Mouse (Mus musculus) gastrocnemius, postnatal 4 days (tissue): ENCODE data around the gene Hmga1. TPM values are rescaled to one million over a fixed set of nuclear protein-coding genes. Genes with fewer than 3 reads are reported as not detected.

Experiments
- DNase-seq, 2 experiments: peaks; one replicate each; pipeline ENCODE4 v3.0.0; 2021 to 2022; ENCODE audit warnings: low spot score in 2 of 2, mixed read lengths in 2 of 2
- total RNA-seq, 2 experiments: library from RNA; stranded (reverse); gene quantifications; 2 replicates each; pipeline ENCODE4 v1.2.3; 2021

The Hmga1 gene
- total RNA-seq, 2 experiments from 2014 or later, result 48.5 to 51.3 TPM

DNA sequence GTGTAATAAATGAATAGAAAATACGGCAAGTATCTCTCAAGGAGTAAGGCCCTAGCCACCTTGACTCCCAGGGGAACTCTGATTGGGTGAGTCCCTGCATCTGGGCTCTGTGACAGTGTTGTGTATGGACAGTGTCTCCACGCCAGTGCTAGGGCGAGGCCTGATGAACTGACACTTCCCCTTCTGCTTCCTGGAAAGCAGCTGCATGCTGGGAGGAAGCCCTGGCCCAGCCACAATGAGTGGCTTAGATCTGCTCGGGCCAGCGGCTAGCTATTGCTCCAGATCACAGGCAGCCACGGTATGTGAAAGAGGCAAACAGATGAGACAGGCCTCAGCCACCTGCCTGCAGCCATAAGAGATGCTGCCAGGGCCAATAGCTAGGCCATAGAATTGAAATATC lies 29.1 kb upstream of the Hmga1 start:
- DNase-seq, result no peak

DNA sequence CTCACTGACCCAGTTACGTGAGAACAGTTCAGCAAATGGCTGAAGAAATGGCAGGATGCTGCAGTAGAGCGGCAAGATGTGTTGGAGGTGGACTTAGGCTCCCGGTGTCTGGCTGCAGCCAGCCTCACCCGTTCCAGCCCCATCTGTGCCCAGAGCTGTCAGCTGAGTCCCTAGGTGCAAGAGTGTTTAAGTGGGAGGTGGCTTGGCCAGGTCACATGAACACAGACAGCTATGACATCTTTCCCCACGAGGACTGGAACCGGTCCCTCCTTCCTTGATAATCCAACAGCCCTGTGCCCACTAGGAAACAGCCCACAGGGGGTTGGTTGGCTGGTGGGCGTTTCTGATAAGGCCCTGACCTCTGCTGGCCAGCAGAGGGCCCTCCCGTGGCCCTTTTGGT lies 28.3 kb upstream of the Hmga1 start:
- DNase-seq, result no peak

DNA sequence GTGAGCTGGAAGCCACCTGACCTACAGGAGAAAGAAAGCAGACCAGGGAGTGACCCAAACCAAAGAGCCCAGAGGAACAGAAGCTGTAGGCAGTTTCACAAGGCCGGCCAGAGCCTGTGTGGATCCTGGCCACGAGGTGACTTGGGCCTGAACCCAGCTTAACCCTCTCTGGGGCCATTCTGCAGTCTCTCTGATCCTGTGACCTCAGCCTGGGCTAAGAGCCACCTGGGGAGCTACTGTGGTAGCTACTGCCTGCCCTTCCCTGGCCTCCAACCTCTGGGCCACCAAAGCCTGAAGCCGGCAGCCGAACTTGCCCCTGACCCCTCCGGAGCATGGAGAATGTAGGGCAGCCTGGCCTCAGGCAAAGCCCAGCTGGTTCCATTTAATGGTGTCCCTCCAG lies 27.5 kb upstream of the Hmga1 start:
- DNase-seq, result no peak

DNA sequence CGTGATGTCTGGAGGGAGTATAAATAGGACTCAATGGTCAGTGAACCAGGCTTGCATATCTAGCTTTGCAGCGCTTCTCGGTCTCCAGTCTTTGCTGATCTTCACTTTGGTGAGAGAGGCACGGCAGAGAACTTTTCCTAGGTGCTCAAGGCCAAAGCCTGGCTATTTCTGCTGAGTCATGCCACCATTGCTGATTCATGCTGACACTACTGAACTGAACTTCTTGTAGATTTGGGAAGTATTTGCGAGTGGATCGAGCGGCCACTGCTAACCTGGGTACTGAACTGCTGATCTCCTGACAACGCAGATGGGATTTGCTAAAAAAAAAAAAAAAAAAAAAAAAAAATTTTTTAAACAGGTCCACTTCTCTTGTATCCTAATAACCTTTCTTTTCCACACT lies 24.2 kb upstream of the Hmga1 start:
- no peak for DNase-seq

DNA sequence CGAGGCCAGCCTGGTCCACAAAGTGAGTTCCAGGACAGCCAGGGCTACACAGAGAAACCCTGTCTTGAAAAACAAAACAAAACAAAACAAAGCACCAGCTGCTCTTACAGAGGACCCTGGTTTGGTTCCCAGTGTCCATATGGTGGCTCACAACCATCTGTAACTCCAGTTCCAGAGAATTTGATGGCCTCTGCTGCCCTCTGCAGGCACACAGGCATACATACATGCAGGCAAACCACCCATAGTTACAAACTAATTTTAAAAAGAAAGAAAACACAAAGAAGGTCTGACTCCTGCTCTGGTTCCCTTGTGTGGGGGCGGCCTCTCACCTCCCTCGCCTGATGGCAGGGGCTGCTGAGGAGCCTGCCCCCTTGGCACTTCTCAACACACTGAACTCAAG lies 22.9 kb upstream of the Hmga1 start:
- DNase-seq, result no peak

DNA sequence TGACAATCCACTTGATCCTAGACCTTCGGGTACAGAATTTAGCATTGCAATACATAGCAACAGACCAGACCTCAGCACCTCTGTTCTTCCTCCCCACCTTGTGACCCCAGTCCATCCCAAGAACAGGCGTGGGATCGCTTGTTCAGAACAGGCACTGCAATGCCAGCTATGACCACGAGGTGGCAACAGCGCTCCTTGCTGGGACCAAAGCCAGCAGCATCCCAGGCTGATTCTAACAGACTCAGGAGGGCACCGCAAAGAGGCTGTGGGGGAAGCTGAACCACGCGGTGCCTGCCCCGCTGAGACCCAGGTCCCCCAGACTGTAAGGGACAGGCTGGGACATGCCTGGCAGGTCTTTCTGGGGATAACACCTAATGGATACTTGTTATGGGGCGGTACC lies 21.6 kb upstream of the Hmga1 start:
- peak; percentile 79 to 84 for DNase-seq

DNA sequence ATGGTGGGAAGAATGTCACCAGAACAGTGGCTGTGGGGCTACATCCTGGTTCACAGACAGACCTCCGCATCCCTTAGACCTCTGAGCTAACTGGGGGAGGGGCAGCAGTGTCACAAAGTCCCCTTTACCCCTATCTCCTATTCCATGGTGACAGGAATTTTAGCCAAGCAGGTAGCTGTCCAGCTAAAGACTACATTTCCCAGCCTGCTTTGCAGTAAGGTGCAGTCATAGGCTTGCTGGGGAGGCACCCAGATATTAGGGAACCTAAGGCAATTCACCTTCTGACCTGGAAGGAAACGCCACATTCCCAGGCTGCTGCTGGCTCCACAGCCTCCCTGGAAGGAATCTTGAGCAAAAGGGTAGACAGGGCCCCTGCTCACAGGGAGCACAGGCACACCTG lies 15.0 kb upstream of the Hmga1 start:
- DNase-seq, result no peak

DNA sequence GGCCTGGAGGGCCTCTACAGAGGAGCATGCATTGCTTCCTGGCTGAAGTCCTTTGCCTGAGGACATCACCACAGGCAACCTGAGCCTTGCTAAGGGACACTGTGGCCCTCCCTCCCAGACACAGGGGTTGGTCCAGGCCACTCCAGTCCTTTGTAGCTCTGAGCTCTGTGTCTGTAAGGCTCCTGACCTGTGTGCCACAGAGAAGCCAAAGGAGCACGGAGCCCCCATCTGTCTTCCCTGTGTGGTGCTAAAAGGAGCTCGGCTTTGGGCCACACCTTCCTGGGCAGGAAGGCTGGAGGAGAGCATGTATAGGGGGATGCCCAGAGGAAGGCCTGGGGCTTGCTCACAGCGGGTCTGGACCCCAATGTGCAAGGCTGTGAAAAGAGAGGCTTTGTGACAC lies 14.3 kb upstream of the Hmga1 start:
- no peak for DNase-seq

DNA sequence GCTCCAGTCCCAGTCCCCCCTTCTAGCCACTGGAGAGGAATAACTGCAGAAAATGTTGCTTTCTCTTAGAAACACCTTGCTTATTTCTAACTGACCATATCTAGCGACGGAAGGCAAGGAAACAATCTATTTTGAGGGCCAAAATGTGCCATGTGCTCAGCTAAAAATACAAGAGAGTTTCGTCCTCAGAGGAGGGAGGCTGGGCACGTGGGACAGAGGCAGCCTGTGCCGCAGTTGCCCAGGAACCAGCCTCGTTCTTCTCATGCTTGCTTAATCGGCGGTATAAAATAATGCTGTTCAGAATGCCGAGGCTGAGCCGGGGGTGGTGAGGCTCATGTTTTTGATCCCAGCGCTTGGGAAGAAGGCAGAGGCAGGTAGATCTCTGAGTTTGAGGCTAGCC lies 11.7 kb upstream of the Hmga1 start:
- no peak for DNase-seq

DNA sequence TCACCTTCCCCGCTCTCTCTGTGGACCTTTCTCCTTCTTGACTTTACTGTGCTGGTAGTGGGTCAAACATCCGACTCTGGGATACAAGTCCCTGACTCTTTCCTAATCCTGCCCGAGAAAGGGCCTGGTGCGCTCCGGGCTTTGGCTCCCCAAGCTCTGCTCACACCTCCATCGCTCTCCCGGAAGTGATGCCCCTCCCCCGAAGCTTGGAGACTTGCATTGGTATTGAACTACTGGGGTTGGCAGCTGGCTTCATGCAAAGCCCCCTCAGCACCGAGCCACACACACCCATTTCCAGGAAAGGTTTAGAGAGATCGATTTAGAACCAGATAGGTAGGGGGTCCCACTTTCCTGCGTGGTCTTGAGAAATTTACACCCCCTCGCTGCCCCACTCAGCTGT lies 10.3 kb upstream of the Hmga1 start:
- no peak for DNase-seq

DNA sequence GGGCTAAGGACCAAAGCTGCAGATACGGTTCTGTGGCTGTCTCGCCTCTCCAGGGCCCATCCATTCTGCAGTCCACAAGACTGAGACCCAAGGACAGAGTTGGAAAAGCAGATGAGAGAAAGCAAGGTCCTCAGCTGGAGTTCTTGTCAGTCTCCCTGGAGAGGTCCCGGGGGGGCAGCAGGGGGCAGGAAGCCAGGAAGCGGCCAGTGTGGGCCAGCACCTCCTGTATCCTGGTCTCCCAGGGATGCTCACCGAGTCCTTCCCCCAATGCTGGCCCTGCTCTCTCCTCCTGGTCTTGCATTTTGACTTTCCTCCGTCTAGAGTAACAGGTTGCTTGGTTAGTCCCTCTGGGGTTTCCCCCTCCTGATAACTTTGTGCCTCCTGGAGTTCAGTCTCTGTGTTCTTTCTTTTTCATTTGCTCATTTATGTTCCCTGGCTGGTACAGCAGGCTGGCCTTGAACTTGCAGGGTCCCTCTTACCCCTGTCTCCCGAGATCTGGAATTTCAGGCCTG lies 9.7 kb upstream of the Hmga1 start:
- DNase-seq, result no peak

DNA sequence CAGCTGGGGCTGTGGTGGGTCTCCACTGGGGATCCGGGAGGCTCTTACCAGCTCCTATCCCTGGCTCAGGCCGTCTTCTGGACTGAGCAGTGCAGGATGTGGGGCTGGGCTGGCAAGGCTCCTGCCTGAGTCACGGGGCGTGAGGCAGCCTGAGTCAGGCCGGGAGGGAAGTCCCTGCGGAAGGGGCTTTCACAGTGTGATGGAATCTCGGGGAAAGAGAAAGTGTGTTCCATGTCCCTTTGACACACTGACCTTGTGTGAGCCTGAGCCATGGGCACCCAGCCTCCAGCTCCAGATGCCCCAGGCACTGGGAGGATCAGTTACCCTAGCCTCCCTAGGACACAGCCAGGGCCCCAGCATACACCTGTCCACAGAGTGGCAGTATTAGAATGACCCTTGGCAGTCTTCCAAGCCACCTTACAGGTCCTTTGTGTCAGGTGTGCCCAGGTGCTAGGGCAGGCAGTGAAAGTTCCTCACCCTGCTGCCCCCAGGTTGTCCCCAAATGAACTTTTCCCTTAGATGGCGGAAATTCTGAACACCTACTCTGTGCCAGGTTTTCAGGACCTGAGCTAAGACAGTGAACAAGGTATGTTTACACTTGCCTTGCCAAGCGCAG lies 8.9 kb upstream of the Hmga1 start:
- DNase-seq, result peak in 1 of 2 experiments; percentile 55

DNA sequence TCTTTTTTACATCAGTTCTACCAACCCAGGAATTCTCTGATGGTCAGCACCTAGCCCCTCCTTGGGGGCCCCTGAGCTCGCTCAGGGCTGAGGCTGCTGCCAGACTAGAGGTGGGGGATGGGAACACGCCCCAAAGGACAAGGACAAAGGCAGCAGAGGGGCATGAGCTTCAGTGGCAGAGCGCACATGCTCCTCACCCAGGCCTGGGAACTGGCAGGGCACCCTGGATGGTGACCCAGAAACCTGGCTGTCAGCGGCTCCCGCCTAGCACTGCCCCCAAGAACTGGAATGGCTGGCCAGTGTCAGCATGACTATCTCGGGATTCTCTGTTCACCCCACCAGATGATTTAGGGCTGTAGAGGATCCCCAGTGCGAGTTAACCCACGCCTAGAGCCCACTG lies 7.1 kb upstream of the Hmga1 start:
- no peak for DNase-seq

DNA sequence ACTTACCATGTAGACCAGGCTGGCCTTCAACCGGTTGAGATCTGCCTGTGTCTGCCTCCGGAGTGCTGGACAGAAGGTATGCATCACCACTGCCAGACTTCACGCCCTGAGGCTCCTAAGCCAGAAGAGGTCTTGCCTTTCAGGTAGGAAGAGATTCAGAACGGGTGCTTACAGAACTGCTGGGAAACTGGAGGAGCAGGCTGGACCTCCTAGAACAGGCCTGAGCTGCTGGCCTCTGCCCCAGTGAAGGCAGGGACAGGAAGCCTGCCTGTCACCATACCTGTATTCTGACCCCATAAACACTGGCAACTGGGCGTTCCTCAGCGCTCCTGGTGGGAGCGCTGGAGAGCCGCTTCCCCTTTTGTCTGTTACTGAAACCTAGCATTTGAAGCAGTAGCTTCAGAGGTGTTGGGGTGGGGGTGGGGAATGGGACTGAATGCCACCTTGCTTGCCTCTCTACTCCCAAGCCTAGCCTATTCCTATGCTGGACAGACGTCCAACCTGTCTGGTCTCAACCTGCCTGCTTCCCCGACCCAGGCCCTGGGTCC lies 4.8 kb upstream of the Hmga1 start:
- DNase-seq, result no peak

DNA sequence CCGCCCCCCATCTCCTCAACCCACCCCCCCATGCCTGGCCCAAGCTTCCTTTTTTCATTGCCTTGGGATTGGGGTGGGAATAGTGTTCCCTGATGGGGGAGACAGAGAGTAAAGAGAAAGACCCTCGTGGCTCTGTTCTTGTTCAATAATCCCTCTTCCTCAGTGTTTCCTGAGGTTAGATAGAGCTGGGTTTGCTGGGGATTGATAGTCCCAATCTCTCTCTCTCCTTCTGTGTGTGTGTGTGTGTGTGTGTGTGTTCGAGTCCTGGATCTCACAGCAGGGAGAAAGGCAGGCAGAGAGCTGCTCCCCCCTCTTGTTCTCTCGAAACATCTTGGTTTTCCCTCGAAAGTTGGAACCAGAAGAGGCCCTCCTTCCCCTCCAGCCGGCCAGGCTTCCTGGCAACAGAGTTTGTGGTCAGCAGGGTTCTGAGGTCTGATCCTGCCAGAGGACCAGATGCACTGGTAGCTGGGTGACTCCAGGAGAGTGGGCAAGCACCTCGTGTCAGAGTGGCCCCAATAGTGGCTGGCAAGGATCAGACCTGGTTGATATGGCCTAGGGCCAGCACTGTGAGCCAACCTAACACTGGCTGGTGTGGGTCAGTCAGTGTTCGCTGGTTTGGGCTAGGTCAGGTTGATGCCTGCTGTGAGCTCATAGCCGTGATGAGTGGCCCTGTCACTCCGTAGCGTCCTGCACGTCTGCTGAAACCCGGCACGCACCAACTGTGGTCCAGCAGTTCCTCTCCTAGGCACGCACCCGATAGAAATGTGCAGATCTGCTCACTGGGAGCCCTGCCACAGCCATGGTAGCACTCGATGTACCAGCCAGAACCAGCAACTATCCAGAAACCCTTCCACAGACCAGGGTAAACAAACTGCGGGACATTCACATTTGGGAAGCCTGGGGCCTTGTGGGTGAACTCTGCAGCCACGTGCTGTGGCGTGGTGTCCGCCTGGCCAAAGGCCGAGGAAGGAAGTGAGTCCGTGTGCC lies 3.8 kb upstream of the Hmga1 start:
- no peak for DNase-seq

DNA sequence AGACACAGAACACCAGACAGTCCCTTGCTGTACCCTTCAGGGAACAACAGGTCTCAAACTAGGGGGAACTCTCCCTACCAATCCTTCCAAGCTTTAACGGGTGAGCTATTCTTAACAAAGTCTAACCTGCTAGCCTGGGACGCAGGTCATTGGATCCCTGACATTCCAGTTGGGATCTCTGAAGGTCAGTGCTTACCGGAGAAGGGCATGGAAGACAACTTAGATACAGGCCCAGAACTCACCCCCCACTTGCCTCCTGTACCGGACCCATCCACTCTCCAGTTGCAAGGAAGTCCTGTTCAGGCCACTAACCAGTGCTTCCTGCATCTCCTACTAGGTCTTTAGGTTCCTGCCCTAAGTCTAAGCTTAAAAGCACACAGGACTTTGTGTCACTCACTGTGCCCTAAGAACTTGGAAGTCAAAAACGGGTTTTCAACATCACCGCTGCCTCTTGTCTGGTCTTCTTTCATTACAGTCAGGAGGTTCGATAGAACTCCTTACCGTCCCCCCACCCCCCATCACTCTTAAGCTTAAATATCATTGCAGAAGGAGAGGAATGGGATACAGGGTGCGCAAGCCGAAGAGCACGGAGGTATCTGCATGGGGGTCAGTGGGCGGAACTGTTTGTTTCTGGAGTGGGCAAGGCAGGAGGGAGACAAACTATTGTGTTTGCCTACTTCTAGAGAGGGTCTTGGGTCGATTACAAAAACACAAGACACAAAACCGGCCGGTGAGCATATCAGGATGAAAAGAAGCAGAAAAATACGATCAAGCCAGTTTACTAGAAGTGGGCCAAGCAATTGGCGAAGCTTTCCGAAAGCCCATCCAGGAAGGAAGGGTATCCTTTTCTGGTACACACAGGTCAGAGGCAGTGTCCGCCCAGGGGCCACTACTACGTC lies 2.0 kb upstream of the Hmga1 start:
- DNase-seq, result no peak

DNA sequence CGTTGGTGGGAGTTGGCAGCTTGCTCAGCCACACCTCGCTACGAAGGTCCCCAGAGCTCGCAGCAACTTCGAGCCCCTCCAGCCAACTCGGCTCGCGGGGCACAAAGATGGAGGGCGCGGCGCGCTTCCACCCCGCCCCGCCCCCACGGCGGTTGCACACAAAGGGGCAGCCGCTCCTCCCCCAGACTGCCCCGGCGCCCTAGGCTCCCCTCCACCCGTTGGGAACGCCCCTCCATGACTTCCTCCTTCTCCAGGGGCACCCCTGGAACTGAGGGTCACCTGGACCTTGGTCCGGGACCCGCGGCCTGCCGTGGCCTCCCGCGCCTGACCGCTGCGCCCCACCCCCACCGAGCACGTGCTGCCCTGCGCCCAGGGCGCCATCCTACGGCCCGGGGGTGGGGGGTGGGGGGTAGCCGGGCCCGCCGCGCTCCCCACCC lies 1.2 kb upstream of the Hmga1 start:
- peak in 1 of 2 experiments; percentile 30 for DNase-seq

DNA sequence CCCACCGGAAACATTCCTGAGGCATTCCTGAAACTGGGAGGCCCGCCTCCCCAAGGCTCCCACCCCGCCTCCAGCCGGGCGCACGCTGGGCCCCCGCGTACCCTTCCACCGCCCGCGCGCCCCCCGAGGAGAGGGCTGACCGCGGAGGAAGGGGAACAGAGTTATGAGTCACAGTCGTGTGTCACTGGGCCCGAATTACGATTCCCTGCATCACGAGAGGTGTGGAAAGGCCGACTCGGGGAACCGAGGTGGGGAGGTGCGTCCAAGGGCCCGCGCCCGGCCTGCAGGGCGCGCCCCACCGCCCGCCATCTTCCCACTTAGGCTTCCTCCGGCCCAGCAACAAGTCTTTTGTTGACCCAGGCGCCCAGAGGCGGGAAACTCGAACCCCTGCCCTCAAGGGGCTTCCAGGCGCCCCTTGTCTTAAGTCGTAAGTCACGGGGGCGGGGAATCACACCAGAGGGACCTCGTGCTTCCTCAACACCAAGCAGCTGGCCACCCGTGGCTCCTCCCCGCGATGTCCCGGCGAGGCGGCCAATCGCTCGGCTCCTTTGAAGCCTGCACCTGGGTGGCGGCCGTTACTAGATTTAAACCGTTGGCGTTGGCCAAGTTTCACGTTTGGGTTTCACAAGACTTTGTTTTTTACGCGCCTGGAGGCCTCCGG lies 655 bp upstream of the Hmga1 start:
- peak in 1 of 2 experiments; percentile 56 for DNase-seq

DNA sequence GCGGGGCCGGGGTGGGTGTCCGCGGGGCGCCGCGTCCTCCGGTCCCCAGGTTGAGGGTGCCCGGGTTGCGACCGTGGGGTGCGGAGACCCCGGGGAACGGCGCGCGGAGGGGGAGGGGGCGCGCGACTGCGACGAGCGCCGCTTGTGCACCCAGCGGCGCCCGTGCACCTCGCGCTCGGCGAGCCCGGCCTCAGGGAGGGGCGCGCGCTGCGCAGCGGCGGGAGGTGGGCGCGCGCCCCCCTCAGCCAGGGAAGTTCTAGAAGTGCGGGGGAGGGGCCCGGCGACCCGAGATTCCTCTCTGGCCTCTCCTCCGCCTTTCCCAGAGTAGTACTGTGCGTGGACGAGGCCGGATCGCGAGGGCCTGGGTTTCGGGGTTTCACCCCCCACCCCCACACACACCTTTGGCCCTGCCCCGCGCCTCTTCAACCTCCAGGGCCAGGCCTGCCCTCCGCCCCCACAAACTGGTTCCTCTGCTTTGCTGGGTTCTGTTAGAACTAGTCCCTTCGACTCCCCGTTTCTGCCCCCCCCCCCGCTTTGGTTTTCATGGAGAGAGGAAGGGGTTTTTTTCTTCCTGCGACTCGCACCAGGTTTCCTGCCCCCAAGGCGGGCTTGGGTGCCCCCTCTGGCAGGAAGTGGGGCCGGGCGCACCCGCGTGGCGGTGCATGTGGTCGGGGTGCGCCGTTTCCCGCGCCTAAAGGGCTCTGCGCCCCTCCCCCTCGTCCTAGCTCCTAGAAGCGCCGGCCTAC lies 1.1 kb downstream of the Hmga1 start:
- DNase-seq, result peak in 1 of 2 experiments; percentile 31
